Comparison of ENCODE assay signal across 28 mouse cellular contexts in the genomic region with DNA sequence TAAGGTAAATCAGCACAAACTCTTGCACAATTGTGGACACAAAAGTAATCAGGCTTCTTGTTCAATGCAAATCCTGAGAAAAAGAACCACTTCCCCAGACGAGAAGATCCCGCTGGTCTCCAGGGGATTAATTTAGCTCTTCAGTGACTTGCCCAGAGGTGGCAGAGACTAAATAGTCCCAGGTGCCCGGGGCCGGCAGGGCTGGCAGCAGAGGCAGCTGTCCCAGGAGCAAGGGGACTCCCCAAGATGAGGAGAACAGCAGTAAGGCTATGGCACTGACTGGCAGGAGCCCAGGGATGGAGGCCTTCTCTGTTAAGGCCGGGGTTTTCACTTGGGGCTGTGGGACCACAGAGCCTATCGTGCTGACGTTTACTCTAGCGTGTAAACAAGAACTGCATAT. TPM values are rescaled to one million over a fixed set of nuclear protein-coding genes. Genes with fewer than 3 reads are reported as not detected.
"Had no signal": no experiment of that assay in that cellular context is flagged by ENCODE, and none has a peak within 500 bp of the region (broad histone marks: within the 10 kb centered on the region; RNA-seq: fewer than 3 reads in every experiment).

No protein-coding gene starts in this region.

- ATAC-seq: lung, postnatal 0 days; midbrain, embryonic 13.5 days; midbrain, embryonic 16.5 days had no signal

- H3K9me3 ChIP-seq: limb, embryonic 15.5 days; liver, embryonic 13.5 days; megakaryocyte, embryonic 14.5 days; midbrain, embryonic 10.5 days; midbrain, embryonic 13.5 days; neural tube, embryonic 13.5 days had no signal

- H3K4me2 ChIP-seq: limb, embryonic 15.5 days; liver, embryonic 13.5 days; midbrain, embryonic 13.5 days; neural tube, embryonic 13.5 days had no signal

- H3K27me3 ChIP-seq: limb, embryonic 15.5 days; liver, embryonic 13.5 days; megakaryocyte, embryonic 14.5 days; midbrain, embryonic 13.5 days; neural tube, embryonic 13.5 days had no signal

- H3K4me1 ChIP-seq: neural tube, embryonic 13.5 days had no signal

- H3K9ac ChIP-seq: limb, embryonic 15.5 days; liver, embryonic 13.5 days; midbrain, embryonic 13.5 days; neural tube, embryonic 13.5 days had no signal

- H3K4me3 ChIP-seq: layer of hippocampus, adult 2 months; limb, embryonic 15.5 days; liver, embryonic 13.5 days; megakaryocyte, embryonic 14.5 days; midbrain, embryonic 10.5 days; midbrain, embryonic 13.5 days; myocyte; neural tube, embryonic 13.5 days had no signal

- H3K27ac ChIP-seq: kidney, postnatal 0 days; limb, embryonic 15.5 days; liver, embryonic 13.5 days; midbrain, embryonic 10.5 days; midbrain, embryonic 13.5 days; neural tube, embryonic 13.5 days had no signal

- DNase-seq: kidney, adult 18-20 months; kidney, adult 9 months; kidney, postnatal 25 days; layer of hippocampus, adult 9-11 months; liver, embryonic 13.5 days; lung, adult 2 months; retina, postnatal 1 day; thymus, adult 18-20 months; thymus, postnatal 36 days had no signal

RNA-seq across cellular contexts. Expression of gene Gm28047, which starts 39.0 kb away (rescaled TPM):
- total RNA-seq: layer of hippocampus, adult 2 months; left cerebral cortex, adult 18-20 months; monocyte, adult 5-6 weeks; neutrophil, adult 5-6 weeks had no signal
- polyA plus RNA-seq: large intestine, adult 2 months; limb, embryonic 11.5 days; limb, embryonic 15.5 days; liver, embryonic 13.5 days; liver, embryonic 16.5 days; lung, postnatal 0 days; midbrain, embryonic 10.5 days; midbrain, embryonic 13.5 days; midbrain, embryonic 16.5 days; myocyte; neural tube, embryonic 13.5 days; small intestine, adult 2 months; spleen, adult 2 months; stomach, embryonic 16.5 days had no signal
